Mouse (Mus musculus): ENCODE measurements around the gene Plcz1.

- TF ChIP-seq POLR2A (IDR thresholded peaks at IDR 0.05; ENCODE audit: insufficient read depth, low read depth, low read length) (no peak), CTCF (IDR thresholded peaks at IDR 0.05; ENCODE audit: insufficient read depth, low read depth, low read length) (no peak)
Observed at GRCm38 (mm10) chr6:139963775-139964174, 77.5 kb downstream of the Plcz1 start.
